Mouse (Mus musculus) heart, adult 9 months (tissue): Measurements from ENCODE around the gene Abca8b.
"Not testable (repeated sequence)": the region's sequence is repeated elsewhere in the genome, so short reads cannot be mapped to it uniquely, and the experiment has no call there.

ENCODE experiments used
- DNase-seq, 2 experiments: peaks; one replicate each; pipeline ENCODE4 v3.0.0; 2022; ENCODE audit warnings: low spot score in 2 of 2

Gene Abca8b

DNA sequence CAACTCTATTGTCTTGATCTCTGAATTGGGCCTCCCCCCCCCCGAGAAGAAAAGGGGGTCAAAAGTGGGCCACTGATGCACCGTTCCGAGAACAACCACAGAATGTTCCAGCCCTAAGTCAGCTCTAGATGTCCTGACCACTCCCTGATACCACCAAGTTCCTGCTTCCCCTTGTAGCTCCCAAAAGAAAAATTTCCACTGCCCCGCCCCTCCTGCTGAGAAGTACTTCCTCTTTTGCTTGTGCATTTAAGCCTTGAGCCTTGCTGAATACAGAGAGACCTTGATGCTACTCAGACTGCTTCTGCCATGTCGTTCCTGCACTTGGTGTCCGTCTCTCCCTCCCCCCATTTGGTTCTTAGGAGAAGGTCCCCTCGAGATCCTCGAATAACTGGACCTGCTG is 82.5 kb downstream of the Abca8b start:
- DNase-seq: not testable (repeated sequence)

GRCm38 (mm10) chr11:109912118-109912517 is 83.5 kb downstream of the Abca8b start:
- DNase-seq: not testable (repeated sequence)

DNA sequence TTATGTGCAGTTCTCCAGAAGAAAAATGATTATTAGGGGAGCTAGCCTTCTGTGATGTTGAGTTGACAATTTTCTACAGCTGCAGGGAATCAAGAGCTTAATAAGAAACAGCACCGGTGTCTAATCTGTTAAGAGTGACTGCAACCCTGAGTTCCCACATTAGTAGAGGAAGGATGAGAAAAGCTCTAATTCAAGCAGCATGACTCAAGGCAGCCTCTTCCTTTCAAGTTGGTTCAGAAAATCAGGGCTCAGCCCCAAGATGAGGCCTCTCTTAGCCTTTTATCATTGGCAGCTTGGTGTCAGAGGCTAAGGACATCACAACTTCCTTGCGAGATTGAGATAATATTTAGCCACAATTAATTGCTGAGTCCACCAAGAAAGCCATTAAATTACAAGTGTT is 85.8 kb downstream of the Abca8b start:
- no peak for DNase-seq

GRCm38 (mm10) chr11:109908207-109909031 is 87.2 kb downstream of the Abca8b start:
- peak in 1 of 2 experiments; percentile 39 for DNase-seq

DNA sequence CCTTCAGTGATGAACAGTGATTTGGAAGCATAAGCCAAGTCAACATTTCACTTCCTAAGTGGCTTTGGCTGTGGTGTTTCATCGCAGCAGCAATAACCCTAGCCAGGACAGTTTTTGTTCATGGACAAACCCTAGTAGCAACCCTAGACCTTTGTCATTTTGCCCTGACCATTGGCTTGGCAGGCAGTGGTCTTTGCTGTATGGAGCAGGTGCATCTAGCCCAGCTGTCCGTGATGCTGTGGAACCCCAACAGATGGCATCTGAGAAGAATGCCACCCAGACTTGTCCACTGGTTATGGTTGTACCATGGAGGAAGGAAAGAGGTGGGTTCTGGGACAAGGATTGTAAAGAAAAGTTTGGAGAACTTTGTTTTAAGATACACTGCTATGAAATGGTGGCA is 88.1 kb downstream of the Abca8b start:
- DNase-seq: no peak

DNA sequence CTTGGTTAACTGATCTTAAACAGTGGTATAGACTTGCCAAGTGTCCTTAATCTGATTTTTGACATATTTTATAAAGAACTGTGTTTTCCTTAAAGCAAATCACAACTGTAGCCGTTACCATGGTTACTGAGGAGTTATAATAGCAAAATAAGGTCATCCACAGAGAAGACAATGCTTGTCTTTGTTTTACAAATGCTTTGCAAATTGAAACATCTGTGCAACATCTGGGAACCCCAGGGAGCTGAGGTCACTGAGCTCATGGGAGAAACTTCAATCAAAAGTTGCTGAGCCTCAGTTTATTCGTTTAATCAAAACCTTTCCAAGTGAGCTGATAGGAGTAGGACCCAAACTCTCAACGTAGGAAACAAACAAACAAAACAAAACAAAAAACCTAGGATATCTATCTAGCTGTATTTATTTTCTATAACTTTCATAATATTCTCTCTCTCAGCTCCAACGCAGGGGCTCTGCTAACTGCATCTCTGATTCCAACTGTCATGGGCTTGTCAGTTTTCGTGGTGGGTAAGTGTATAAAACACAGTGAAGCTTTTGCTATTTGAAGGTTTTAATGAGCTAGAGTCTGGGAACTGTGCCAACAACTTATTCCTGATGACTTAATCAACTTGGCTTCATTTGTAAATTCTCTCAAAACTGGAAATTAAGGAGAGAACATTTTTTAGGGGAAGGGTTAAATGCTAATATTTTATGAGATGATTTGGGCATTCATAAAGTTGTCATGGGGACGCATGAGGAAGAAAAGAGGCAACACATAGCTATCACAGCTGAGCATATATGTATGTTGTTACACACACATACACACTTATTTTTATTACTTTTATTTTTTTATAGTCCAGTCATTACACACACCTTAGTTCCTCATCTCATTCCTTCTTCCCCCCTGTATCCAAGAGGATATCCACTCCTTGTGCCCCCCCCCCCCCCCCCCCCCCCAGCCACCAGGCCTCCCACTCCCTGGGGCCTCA is 92.7 kb downstream of the Abca8b start:
- DNase-seq: peak in 1 of 2 experiments; percentile 49

DNA sequence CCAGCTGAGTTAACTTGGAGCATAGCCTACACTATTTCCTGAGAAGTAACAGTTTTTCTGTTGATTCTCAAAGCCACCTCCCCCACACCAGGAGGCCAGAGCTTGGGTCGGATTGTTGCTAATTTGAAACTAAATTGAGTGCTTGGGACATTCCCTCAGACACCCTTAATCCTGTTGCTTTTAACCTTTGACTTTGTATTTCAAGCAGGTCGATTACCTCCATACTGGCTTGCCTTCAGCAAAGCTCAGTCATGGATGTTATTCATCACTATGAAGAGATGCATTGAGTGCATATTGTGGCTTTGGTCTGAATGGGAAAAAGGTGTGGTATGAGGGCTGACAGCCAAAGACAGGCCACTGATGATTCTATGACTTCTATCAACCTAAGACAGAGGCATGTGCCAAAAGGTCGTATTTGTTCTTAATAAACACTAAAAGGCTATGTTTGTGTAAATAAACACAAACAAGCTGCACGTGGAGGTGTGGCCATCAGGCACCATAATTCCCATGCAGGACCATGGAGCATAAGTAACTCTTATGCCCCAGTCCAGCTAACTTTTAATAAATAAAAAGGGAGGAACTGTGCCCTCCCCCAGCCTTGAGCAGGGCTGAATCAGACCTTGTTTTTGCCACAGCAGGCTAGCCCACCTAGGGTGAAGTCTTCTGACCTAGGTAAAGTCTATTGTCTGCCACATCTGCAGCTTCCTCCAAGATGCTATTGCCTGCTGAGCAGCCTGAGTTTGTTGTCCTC is 95.0 kb downstream of the Abca8b start:
- DNase-seq: no peak

GRCm38 (mm10) chr11:109898791-109899467 is 96.7 kb downstream of the Abca8b start:
- DNase-seq: no peak

DNA sequence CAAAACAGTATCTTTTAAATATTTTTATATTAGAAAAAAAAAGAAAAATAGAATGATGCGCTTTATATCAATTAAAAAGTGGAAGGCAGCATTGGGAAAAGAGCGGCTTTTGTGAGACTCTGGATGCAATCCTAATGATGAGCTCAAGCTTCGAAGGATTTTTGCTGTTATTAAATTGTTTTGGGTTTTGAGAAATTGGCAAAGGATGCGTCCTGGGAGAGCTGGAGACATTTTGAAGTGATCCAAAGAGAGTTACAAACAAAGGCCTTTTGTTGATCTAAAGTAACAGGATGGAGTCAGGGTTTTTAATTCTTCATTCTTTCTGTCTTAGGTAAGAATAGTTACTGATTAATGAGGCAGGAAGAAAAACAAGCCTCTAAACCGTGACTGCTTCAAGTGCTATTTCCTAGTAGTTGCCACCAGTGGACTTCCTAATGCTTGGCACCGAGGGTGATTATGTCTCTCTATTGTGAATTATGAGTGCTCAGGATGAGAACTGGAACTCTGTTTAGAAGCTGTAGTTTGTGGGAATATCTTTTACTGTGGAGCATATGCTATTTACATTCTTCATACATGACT is 99.6 kb downstream of the Abca8b start:
- peak in 1 of 2 experiments; percentile 33 for DNase-seq

DNA sequence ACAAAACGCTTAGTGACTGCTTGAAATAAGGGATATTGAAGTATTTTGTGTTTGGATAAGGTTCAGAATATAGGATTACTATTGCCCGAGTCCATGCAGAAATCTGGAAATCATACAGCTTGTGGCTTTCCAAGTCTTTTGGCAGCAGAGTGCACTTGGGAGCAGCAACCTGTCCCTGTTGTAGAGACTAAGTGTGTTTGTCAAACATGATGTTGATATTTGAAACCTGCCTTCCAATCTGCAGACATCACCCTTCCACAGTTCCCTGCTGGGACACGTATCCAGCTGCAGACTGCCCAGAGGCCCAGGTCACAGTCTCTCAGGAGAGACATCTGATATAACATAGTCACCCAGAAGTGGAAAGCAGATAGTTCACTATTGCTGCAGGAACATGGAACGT is 100.1 kb downstream of the Abca8b start:
- DNase-seq: peak in 1 of 2 experiments; percentile 26

- no peak for DNase-seq
Observed at GRCm38 (mm10) chr11:109893894-109894804, 101.5 kb downstream of the Abca8b start.

- DNase-seq: peak; percentile 68 to 84
Observed at GRCm38 (mm10) chr11:109891989-109892386, 103.7 kb downstream of the Abca8b start.

- DNase-seq: peak; percentile 61 to 64
Observed at GRCm38 (mm10) chr11:109891371-109891988, 104.2 kb downstream of the Abca8b start.

DNA sequence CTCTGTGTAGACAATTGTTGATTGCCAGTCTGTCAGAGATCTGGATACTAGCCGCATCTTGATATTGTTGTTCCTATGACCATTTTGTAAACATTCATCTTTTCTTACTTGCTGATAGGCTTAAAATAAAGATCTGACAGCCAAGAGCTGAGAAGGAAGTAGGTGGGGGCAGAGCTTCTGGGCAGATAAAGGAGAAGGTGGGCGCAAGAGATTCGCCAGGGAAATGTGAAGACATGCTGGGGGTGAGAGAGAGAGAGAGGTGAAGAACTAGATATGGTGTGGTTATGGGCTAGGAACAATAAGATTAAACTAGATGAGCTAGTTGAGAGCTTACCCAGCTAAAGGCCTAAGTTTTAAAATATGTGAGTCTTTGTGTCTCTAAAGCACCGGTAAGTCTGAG is 106.0 kb downstream of the Abca8b start:
- DNase-seq: no peak

DNA sequence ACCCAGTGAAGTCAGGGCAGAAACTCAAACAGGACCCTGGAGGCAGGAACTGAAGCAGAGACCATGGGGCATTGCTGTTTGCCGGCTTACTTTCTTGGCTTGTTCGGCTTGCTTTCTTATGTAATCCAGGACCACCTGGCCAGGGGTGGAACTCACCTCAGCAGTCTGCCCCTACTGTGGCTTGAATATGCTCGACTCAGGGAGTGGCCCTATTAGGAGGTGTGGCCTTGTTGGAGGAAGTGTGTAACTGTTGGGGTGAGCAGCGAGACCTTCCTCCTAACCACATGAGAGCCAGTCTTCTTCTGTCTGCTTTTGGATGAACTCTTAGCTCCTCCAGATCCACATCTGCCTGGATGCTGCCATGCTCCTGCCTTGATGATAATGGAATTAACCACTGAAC is 108.9 kb downstream of the Abca8b start:
- DNase-seq: no peak

DNA sequence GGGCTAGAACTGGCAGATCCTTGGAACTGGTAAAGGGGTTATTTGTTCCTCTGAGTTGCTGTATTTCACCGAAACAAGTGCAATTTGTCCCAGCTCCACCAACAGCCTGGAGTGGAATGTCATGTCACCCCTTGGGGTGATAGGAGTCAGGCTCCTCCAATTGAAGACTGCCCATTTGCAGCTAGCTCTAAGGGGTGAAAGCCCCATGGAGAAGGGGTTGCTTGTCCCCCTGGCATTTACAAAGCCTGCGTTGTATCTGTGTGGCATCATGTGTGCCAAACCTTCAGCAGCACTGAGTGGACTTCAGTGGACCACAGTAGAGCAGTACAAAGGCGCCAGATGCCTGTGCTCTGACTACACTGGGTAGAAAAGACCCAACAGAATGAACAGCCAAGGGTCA is 110.1 kb downstream of the Abca8b start:
- no peak for DNase-seq

- peak; percentile 86 to 87 for DNase-seq
Observed at GRCm38 (mm10) chr11:109884801-109885200, 110.8 kb downstream of the Abca8b start.

- no peak for DNase-seq
Observed at GRCm38 (mm10) chr11:109884126-109884525, 111.5 kb downstream of the Abca8b start.
